Mouse (Mus musculus) heart, embryonic 14.5 days (tissue): Measurements from ENCODE around the gene Sh3rf1. TPM values are rescaled to one million over a fixed set of nuclear protein-coding genes. Genes with fewer than 3 reads are reported as not detected.

Experiments
- ATAC-seq: fragments of 200-750 bp; cut with Nextera tagmentation; 2 replicates; pipeline ENCODE4 v1.8.0; 2017; ENCODE audit warnings: low read depth, moderate TSS enrichment; ENCODE audit not compliant: insufficient number of reproducible peaks, insufficient read depth, low FRiP score
- H3K27ac ChIP-seq, 2 experiments: fragments of 200-500 bp in 1 of 2; fragments of 300-500 bp in 1 of 2; sonication (generic) in 1 of 2; replicated peaks in 1 of 2; 2 replicates each; pipeline ENCODE4 v1.5.1; 2012 to 2014; ENCODE audit warnings: low read depth in 2 of 2, low read length in 2 of 2, control low read depth in 1 of 2, mild to moderate bottlenecking in 1 of 2, mixed read lengths in 1 of 2; ENCODE audit not compliant: control insufficient read depth in 1 of 2, insufficient read depth in 1 of 2
- H3K27me3 ChIP-seq: fragments of 300-500 bp; sonication (generic); 2 replicates; pipeline ENCODE4 v1.6.1; 2014; ENCODE audit warnings: mild to moderate bottlenecking, low read length, control low read depth; ENCODE audit not compliant: control insufficient read depth, insufficient read depth
- H3K36me3 ChIP-seq: fragments of 300-500 bp; sonication (generic); 2 replicates; pipeline ENCODE4 v1.6.1; 2014; ENCODE audit warnings: mild to moderate bottlenecking, control low read depth, low read length, mixed read lengths; ENCODE audit not compliant: control insufficient read depth, insufficient read depth
- H3K4me1 ChIP-seq, 2 experiments: fragments of 200-500 bp in 1 of 2; fragments of 300-500 bp in 1 of 2; sonication (generic) in 1 of 2; 2 replicates each; pipeline ENCODE4 v1.6.1; 2012 to 2014; ENCODE audit warnings: low read length in 2 of 2, control low read depth in 1 of 2, mixed read lengths in 1 of 2; ENCODE audit not compliant: control insufficient read depth in 2 of 2, insufficient read depth in 2 of 2
- H3K4me2 ChIP-seq: fragments of 300-500 bp; sonication (generic); 2 replicates; pipeline ENCODE4 v1.6.1; 2014; ENCODE audit warnings: mild to moderate bottlenecking, low read length
- H3K4me3 ChIP-seq, 2 experiments: fragments of 200-500 bp in 1 of 2; fragments of 300-500 bp in 1 of 2; sonication (generic) in 1 of 2; 2 replicates each; pipeline ENCODE4 v1.5.1; 2012 to 2014; ENCODE audit warnings: low read length in 2 of 2, mild to moderate bottlenecking in 2 of 2, control low read depth in 1 of 2, low read depth in 1 of 2, moderate library complexity in 1 of 2; ENCODE audit not compliant: control insufficient read depth in 1 of 2, insufficient read depth in 1 of 2
- H3K9ac ChIP-seq: fragments of 300-500 bp; sonication (generic); 2 replicates; pipeline ENCODE4 v1.6.1; 2014; ENCODE audit warnings: mild to moderate bottlenecking, low read length
- H3K9me3 ChIP-seq: fragments of 300-500 bp; sonication (generic); 2 replicates; pipeline ENCODE4 v1.6.1; 2016; ENCODE audit warnings: low read length, control low read depth; ENCODE audit not compliant: control insufficient read depth
- WGBS: fragments of 180-500 bp; shearing (Covaris S2); extraction: QIAGEN DNeasy Blood & Tissue Kit; methylation state at CpG from one replicate; pipeline ENCODE4 v1.1.7; 2014; 5-methylcytosine and 5-hydroxymethylcytosine counted together
- polyA plus RNA-seq: library from polyadenylated mRNA; unstranded; fragments of >200 nt; fragmentation: Nextera tagmentation; extraction: Ambion mirVana; gene quantifications from 2 replicates; pipeline ENCODE4 v1.2.1, GENCODE M21; 2014

Gene Sh3rf1
- polyA plus RNA-seq, 1 experiment from 2014 or later, result 4.9 TPM

DNA sequence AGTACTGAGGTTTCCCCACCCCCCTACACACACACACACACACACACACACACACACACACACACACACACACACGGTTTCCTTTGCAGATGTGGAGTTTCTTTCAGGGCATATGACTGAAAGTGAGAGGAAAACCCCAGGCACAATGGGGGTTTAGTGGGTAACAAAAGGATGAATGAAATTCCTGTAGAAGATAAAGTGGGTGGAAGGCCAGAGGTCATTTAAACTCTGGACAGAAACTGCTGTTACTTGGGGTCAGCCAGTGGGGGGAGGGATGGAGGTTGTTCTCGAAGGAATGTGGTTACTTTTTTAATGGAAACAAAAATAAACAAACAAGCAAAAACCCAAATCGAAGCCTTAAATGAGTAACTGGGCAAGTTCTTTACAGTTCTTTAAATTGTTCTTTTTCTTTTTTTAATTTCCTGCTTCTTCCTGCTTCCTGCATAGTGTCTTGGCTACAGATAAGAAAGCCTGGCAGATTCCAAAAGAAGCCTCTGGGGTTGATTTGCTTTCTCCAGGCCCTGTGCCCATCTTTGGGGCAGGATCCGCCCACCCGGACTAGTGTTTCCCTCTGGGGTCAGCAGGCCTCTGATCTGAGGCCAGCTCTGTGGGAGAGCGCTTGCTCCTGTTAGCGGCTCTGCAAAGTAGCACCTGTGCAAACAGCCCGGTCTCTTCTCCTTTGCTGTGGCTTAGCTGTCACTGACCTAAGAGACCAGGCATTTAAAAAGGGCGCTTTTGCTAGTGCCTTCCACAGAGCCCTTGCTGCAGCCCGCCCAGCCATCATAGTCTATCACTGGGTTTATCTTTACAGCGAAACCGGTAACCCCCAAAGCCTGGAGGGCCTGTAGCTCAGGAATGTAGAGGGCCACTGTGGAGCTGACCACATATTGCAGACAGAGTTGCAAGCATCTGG lies 59.8 kb downstream of the Sh3rf1 start:
- Histone ChIP-seq H3K4me2 (peak overlapping the region; percentile 19; the same call in 1 of the 2 replicates), H3K4me3 (no peak overlapping the region), H3K4me1 (peaks cover 17 to 23% of the 10 kb centered on the region in 2 experiments), H3K27ac (0 out of 4 replicates have a peak overlapping the region, but pooled peaks have one; percentile 9 to 20), H3K9me3 (no peaks in the 10 kb centered on the region), H3K9ac (no peak overlapping the region), H3K36me3 (no peaks in the 10 kb centered on the region), H3K27me3 (no peaks in the 10 kb centered on the region)
- ATAC-seq, result peak; percentile 52
- WGBS, result 6% methylated on average over 12 of the region's 12 CpGs

DNA sequence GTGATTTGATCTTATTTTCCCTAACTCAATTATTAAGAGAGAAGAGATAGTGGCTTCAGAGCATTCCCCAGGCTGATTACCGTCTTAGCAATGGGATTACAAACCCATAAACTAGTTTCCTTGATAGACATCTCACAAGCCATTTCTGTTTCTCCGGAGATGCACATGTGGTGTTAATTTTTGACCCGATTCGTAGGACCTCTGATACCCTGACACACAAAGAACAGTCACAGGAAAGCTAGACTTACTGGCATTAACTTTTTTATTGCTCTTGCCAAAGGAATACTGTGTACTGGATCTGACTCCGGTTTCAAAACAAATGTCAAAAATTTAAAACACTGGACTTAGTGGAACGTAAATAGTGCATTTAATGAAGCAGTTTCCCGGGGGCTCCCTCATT lies 62.2 kb downstream of the Sh3rf1 start:
- no peak overlapping the region for H3K4me3 ChIP-seq
- peaks cover 17 to 32% of the 10 kb centered on the region in 2 experiments for H3K4me1 ChIP-seq
- H3K4me2 ChIP-seq, result no peak overlapping the region
- no peaks in the 10 kb centered on the region for H3K27me3 ChIP-seq
- H3K36me3 ChIP-seq, result no peaks in the 10 kb centered on the region
- no peak for ATAC-seq
- no peaks in the 10 kb centered on the region for H3K9me3 ChIP-seq
- no peak overlapping the region for H3K9ac ChIP-seq
- 76% methylated on average over 7 of the region's 7 CpGs for WGBS
- no peak overlapping the region for H3K27ac ChIP-seq

DNA sequence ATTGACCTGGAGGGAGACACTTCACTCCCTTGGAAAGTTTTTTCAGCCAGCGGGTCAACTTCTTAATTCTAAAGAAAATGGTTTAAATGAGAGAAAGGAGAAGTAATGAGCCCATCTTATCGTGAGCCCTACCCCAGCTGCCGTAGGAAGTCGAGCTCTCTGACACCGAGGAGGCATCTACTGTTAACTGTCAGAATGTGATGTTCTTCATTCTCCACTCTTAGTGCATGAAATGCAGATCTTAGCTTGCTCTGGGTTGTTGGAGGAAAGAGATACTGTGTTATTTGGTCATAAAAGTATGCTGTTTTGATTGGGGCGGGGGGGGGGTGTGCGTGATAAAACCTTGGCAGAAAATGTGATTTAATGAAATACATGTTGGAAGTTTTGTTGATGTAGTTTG lies 62.7 kb downstream of the Sh3rf1 start:
- Histone ChIP-seq H3K9ac (no peak overlapping the region), H3K27me3 (no peaks in the 10 kb centered on the region), H3K4me2 (no peak overlapping the region), H3K4me1 (peaks cover 17 to 32% of the 10 kb centered on the region in 2 experiments), H3K27ac (no peak overlapping the region), H3K36me3 (no peaks in the 10 kb centered on the region), H3K9me3 (no peaks in the 10 kb centered on the region), H3K4me3 (no peak overlapping the region)
- ATAC-seq, result no peak
- WGBS, result 68% methylated on average over 7 of the region's 7 CpGs

DNA sequence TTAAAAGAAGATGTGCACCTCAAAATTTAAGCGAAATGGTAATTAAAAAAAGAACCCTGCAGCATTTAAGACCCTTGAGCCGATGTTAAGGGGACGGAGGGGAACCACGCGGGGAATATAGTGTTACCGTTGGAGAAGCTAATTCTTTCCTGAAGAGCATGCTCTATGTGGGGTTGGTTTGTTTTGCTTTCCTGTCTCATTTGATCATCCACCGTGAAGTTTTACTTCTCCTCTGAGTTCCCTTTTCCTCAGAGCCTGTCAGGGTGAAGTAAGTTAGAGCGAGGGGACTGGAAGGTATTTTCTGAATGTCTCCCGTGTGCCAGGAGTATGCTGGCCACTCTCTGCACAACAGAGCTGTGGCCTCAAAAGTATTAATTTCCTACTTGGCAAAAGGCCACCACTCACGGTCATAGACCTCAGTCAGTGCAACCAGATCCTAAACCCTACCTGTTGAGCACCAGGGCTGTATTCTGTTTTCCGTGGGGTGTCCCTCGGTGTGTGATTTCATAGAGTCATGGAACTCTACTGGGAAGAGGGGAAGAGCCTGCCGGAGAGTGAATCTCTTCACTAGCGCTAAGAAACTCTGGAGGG lies 63.2 kb downstream of the Sh3rf1 start:
- Histone ChIP-seq H3K4me3 (no peak overlapping the region), H3K27ac (no peak overlapping the region), H3K9ac (no peak overlapping the region), H3K9me3 (no peaks in the 10 kb centered on the region), H3K36me3 (no peaks in the 10 kb centered on the region), H3K27me3 (no peaks in the 10 kb centered on the region), H3K4me2 (no peak overlapping the region), H3K4me1 (peaks cover 15 to 32% of the 10 kb centered on the region in 2 experiments)
- no peak for ATAC-seq
- 79% methylated on average over 14 of the region's 14 CpGs for WGBS

DNA sequence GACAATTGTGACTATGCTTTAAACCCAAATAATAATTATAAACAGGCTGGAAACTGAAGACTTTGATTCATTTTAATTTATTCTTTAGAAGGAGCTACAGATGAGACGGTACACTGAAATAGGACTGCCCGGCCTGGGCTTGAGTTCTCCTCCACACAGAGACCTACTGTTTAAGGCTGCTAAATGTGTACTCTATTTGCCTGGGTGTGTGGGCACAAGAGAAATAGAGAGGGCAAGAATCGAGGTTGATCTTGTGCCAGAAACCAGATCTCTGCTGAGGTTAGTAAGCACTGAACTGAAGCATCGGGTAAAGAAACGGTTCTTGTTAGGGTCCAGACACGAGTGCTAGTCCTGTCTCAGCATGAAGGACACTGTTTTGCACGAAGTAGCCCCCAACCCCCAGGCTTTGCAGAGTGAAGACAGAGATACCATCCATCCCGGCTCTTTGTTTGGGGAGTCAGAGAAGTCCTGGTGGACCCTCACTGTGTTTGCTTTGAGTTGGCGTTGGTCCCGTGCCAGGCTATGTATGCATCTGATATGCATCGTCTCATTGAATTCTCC lies 64.4 kb downstream of the Sh3rf1 start:
- H3K36me3 ChIP-seq, result no peaks in the 10 kb centered on the region
- no peak for ATAC-seq
- no peaks in the 10 kb centered on the region for H3K27me3 ChIP-seq
- no peaks in the 10 kb centered on the region for H3K9me3 ChIP-seq
- H3K9ac ChIP-seq, result no peak overlapping the region
- WGBS, result 70% methylated on average over 11 of the region's 11 CpGs
- no peak overlapping the region for H3K4me3 ChIP-seq
- no peak overlapping the region for H3K27ac ChIP-seq
- peaks cover 10 to 27% of the 10 kb centered on the region in 2 experiments for H3K4me1 ChIP-seq
- H3K4me2 ChIP-seq, result no peak overlapping the region

DNA sequence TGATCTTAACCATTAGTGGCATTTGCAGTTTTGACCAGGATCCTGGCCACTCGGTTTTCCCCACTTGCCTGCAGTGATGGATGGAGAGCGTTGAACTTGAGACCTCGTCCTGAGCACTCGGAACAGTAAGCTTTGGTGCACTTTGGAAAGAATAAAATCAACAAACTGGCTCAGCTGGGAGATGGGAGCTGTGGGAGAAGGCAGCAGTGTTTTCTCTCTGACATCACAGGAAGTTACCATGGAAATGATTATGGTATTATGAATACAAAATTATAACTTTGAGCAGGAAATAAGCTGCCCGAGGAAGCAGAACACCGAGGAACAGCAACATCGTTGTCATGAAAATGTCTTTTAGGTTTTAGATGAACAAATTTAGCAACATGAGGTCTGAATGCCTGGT lies 65.0 kb downstream of the Sh3rf1 start:
- H3K9ac ChIP-seq, result no peak overlapping the region
- H3K27ac ChIP-seq, result 0 out of 4 replicates have a peak overlapping the region, but pooled peaks have one; percentile 6 to 9
- WGBS, result 50% methylated on average over 7 of the region's 7 CpGs
- H3K9me3 ChIP-seq, result no peaks in the 10 kb centered on the region
- no peaks in the 10 kb centered on the region for H3K36me3 ChIP-seq
- no peak for ATAC-seq
- no peak overlapping the region for H3K4me3 ChIP-seq
- H3K27me3 ChIP-seq, result no peaks in the 10 kb centered on the region
- peaks cover 5 to 21% of the 10 kb centered on the region in 2 experiments for H3K4me1 ChIP-seq
- peak overlapping the region; percentile 4; the same call in 1 of the 2 replicates for H3K4me2 ChIP-seq

- no peak for ATAC-seq
- no peak overlapping the region for H3K4me3 ChIP-seq
- H3K9me3 ChIP-seq, result no peaks in the 10 kb centered on the region
- H3K27ac ChIP-seq, result no peak overlapping the region
- H3K36me3 ChIP-seq, result no peaks in the 10 kb centered on the region
- H3K4me1 ChIP-seq, result no peaks in the 10 kb centered on the region
- 93% methylated on average over 4 of the region's 4 CpGs for WGBS
- no peak overlapping the region for H3K4me2 ChIP-seq
- no peaks in the 10 kb centered on the region for H3K27me3 ChIP-seq
- no peak overlapping the region for H3K9ac ChIP-seq
Measured at GRCm38 (mm10) chr8:61295040-61295439, 71.4 kb downstream of the Sh3rf1 start.
